Mouse (Mus musculus): Measurements from ENCODE around the gene Gm10639. TPM values are rescaled to one million over a fixed set of nuclear protein-coding genes. Genes with fewer than 3 reads are reported as not detected.
"Not testable (repeated sequence)": the region's sequence is repeated elsewhere in the genome, so short reads cannot be mapped to it uniquely, and the experiment has no call there.

Gene Gm10639
- polyA plus RNA-seq, 1 experiment from 2014 or later: not detected

DNA sequence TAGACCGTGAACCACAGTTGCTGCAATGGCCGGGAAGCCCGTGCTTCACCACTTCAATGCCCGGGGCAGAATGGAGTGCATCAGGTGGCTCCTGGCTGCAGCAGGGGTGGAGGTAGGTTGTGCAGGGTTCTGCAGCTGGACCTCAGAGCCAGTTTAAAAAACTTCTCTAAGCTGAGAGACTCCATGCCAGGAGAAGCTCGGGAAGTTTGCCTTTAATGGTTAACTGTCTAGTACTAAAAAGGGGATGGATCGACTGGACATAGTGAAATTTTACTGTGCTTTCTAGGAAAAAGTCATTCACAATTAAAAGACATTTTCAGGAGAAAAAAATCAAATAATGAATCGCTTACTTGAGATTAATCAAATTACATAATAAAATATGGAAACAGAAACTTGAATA, 5.1 kb downstream of the Gm10639 start:
- not testable (repeated sequence) for H3K9ac ChIP-seq (ENCODE audit: low read length); H3K27me3 ChIP-seq (replicated peaks; ENCODE audit: control insufficient read depth, insufficient read depth, low read length); H3K9me3 ChIP-seq (replicated peaks; ENCODE audit: control insufficient read depth, low read length); H3K4me3 ChIP-seq (ENCODE audit: low read depth, low read length); DNase-seq (ENCODE audit: low spot score); H3K36me3 ChIP-seq (ENCODE audit: control insufficient read depth, insufficient read depth, low read length); ATAC-seq; H3K4me2 ChIP-seq (ENCODE audit: low read length); H3K4me1 ChIP-seq (ENCODE audit: control insufficient read depth, insufficient read depth, low read length); H3K27ac ChIP-seq (ENCODE audit: low read depth, low read length)
- 83% methylated on average over 4 of the region's 7 CpGs for WGBS

DNA sequence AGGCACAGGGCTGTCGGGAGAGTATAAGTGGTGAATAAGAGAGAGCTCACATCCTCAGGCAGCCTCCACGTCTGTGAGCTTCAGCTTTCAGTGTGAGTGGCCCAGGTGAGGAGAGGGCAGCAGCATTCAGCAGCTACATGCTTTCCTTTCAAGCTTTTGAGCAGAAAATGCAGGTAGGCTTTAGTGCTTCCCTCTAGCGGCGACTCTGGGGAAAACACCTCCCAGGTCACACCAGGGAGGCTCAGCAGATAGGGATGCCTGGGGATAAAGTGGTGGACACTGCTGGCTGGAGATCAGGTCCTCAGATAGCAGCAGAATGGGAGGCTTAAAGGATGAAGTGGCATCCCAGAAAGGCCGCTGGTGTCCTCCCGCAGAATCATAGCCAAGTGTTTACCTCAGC, 6.4 kb downstream of the Gm10639 start:
- not testable (repeated sequence) for H3K9ac ChIP-seq (ENCODE audit: low read length); H3K4me3 ChIP-seq (ENCODE audit: low read depth, low read length); H3K4me1 ChIP-seq (ENCODE audit: control insufficient read depth, insufficient read depth, low read length); H3K9me3 ChIP-seq (replicated peaks; ENCODE audit: control insufficient read depth, low read length); H3K4me2 ChIP-seq (ENCODE audit: low read length); ATAC-seq; H3K27me3 ChIP-seq (replicated peaks; ENCODE audit: control insufficient read depth, insufficient read depth, low read length); H3K27ac ChIP-seq (ENCODE audit: low read depth, low read length); H3K36me3 ChIP-seq (ENCODE audit: control insufficient read depth, insufficient read depth, low read length)
- 13% methylated on average over 6 of the region's 6 CpGs for WGBS
- peak; percentile 58 for DNase-seq (ENCODE audit: low spot score)

DNA sequence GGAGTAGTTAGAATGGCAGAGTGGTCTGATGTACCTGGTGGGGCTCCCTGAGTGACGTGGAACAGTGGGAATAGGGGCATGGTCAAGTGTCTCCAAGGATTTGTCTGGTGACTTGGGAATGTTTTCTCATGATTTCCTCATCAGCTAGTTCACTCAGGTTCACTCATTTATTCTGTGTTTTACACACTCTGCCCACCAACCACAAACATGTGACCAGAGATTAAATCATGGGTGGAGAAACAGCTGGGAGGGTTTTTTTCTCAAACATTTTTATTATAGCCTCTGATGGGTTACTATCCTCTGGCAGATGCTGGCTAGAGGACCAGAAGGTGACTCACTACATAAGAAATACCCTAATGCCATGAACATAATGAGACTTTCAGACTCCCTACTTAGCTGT, 8.5 kb downstream of the Gm10639 start:
- 88% methylated on average over 1 of the region's 1 CpGs for WGBS
- Histone ChIP-seq H3K27ac (ENCODE audit: low read depth, low read length) (no peak overlapping the region), H3K9ac (ENCODE audit: low read length) (no peak overlapping the region), H3K4me2 (ENCODE audit: low read length) (no peak overlapping the region), H3K4me1 (ENCODE audit: control insufficient read depth, insufficient read depth, low read length) (no peaks in the 10 kb centered on the region), H3K27me3 (replicated peaks; ENCODE audit: control insufficient read depth, insufficient read depth, low read length) (no peaks in the 10 kb centered on the region), H3K9me3 (replicated peaks; ENCODE audit: control insufficient read depth, low read length) (no peaks in the 10 kb centered on the region), H3K36me3 (ENCODE audit: control insufficient read depth, insufficient read depth, low read length) (no peaks in the 10 kb centered on the region), H3K4me3 (ENCODE audit: low read depth, low read length) (no peak overlapping the region)
- ATAC-seq (no peak), DNase-seq (ENCODE audit: low spot score) (no peak)

DNA sequence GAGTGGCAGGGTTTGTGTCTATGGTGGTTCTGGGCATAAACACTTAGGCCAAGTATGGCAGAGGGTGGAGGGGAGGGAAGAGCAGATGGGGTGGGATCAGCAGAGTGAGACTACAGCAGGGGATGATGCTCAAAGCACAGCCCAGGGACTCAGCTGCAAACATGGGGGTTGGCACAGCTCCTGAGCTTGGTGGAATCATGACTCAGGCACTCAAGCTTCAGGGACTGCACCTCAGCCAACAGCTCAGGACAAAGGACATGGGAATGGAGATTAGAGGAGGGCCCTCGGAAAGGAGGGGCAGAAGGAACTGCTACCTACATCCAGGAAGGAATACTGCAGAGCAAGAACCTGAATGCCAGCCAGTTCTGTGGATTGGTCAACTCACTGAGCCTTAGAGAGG, 9.4 kb downstream of the Gm10639 start:
- not testable (repeated sequence) for DNase-seq (ENCODE audit: low spot score); H3K4me2 ChIP-seq (ENCODE audit: low read length); H3K27me3 ChIP-seq (replicated peaks; ENCODE audit: control insufficient read depth, insufficient read depth, low read length); H3K4me1 ChIP-seq (ENCODE audit: control insufficient read depth, insufficient read depth, low read length); H3K9me3 ChIP-seq (replicated peaks; ENCODE audit: control insufficient read depth, low read length); H3K4me3 ChIP-seq (ENCODE audit: low read depth, low read length); ATAC-seq; H3K27ac ChIP-seq (ENCODE audit: low read depth, low read length); H3K9ac ChIP-seq (ENCODE audit: low read length); H3K36me3 ChIP-seq (ENCODE audit: control insufficient read depth, insufficient read depth, low read length)
- WGBS: 71% methylated on average over 1 of the region's 1 CpGs

DNA sequence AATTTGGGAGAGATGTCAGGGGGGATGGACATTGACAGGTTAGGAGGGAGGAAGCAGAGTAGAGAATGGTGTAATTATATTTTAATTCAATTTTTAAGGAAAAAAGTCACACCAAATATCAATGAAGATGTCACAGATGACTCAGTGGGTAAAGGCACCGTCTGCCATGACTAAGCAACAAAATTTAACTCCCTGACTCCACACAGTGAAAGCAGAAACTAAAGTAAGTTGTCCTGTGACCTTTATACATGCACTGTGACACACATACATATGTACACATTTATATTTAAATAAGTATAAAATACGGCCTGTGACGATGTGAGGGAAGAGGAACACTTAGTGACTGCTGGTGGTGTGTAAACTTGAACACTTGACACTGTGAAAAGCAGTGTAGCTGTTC, 18.4 kb downstream of the Gm10639 start:
- not testable (repeated sequence) for ATAC-seq; H3K27ac ChIP-seq (ENCODE audit: low read depth, low read length); DNase-seq (ENCODE audit: low spot score); H3K27me3 ChIP-seq (replicated peaks; ENCODE audit: control insufficient read depth, insufficient read depth, low read length); H3K4me3 ChIP-seq (ENCODE audit: low read depth, low read length); H3K9ac ChIP-seq (ENCODE audit: low read length); H3K9me3 ChIP-seq (replicated peaks; ENCODE audit: control insufficient read depth, low read length); H3K4me1 ChIP-seq (ENCODE audit: control insufficient read depth, insufficient read depth, low read length); H3K4me2 ChIP-seq (ENCODE audit: low read length); H3K36me3 ChIP-seq (ENCODE audit: control insufficient read depth, insufficient read depth, low read length)
- 79% methylated on average over 3 of the region's 3 CpGs for WGBS

DNA sequence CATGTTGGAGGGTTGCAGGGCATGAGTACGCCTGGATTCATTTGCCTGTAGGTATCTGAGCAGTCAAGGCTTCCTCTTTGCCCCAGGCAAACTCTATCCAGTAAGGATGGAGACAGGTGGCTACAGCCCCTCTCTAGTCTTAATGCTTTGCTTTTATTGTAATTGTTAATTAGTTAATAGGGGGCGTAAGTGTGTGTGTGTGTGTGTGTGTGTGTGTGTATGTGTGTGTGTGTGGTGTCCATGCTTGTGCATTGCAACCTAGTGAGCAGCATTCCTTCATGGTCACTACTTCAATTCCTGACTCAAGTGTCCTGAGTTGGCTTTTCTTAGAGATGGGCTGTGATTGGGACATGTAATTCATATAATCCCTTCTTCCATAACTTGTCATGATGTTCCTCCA, 25.0 kb downstream of the Gm10639 start, which contains the start of gene Omt2a:
Gene Omt2a, minus strand, starts transcription at position 101 of the 400 bp plus-strand sequence.
- DNase-seq (ENCODE audit: low spot score) (no peak), ATAC-seq (no peak)
- 74% methylated on average over 2 of the region's 2 CpGs for WGBS
- H3K9ac ChIP-seq (ENCODE audit: low read length): no peak within 1 kb of the TSS
- H3K9me3 ChIP-seq (replicated peaks; ENCODE audit: control insufficient read depth, low read length): no peaks in the 10 kb centered on the region
- H3K27me3 ChIP-seq (replicated peaks; ENCODE audit: control insufficient read depth, insufficient read depth, low read length): no peaks in the 10 kb centered on the region
- H3K27ac ChIP-seq (ENCODE audit: low read depth, low read length): no peak within 1 kb of the TSS
- H3K36me3 ChIP-seq (ENCODE audit: control insufficient read depth, insufficient read depth, low read length): no peaks in the 10 kb centered on the region
- H3K4me1 ChIP-seq (ENCODE audit: control insufficient read depth, insufficient read depth, low read length): no peaks in the 10 kb centered on the region
- no peak within 1 kb of the TSS for H3K4me2 ChIP-seq (ENCODE audit: low read length)
- H3K4me3 ChIP-seq (ENCODE audit: low read depth, low read length): no peak within 1 kb of the TSS

DNA sequence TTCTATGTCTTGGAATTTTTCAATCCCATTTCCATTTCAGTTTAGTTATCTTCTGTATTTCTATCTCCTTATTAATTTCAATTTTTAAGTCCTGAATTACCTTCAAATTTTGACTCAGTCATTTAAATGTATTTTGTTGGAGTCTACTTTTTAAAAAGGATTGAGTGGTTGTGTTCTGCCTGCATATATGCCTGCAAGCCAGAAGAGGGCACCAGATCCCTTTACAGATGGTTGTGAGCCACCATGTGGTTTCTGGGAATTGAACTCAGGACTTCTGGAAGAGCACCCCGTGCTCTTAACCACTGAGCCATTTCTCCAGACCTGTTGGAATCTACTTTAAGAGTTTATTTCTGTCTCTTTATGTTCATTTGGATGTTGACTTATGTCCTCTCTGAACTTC, 29.8 kb downstream of the Gm10639 start:
- ATAC-seq (no peak), DNase-seq (ENCODE audit: low spot score) (peak; percentile 6)
- H3K9me3 ChIP-seq (replicated peaks; ENCODE audit: control insufficient read depth, low read length): no peaks in the 10 kb centered on the region
- no peak overlapping the region for H3K27ac ChIP-seq (ENCODE audit: low read depth, low read length)
- H3K4me3 ChIP-seq (ENCODE audit: low read depth, low read length): no peak overlapping the region
- H3K27me3 ChIP-seq (replicated peaks; ENCODE audit: control insufficient read depth, insufficient read depth, low read length): no peaks in the 10 kb centered on the region
- no peak overlapping the region for H3K4me2 ChIP-seq (ENCODE audit: low read length)
- H3K9ac ChIP-seq (ENCODE audit: low read length): no peak overlapping the region
- H3K4me1 ChIP-seq (ENCODE audit: control insufficient read depth, insufficient read depth, low read length): no peaks in the 10 kb centered on the region
- H3K36me3 ChIP-seq (ENCODE audit: control insufficient read depth, insufficient read depth, low read length): no peaks in the 10 kb centered on the region
- WGBS: 29% methylated on average over 1 of the region's 1 CpGs

DNA sequence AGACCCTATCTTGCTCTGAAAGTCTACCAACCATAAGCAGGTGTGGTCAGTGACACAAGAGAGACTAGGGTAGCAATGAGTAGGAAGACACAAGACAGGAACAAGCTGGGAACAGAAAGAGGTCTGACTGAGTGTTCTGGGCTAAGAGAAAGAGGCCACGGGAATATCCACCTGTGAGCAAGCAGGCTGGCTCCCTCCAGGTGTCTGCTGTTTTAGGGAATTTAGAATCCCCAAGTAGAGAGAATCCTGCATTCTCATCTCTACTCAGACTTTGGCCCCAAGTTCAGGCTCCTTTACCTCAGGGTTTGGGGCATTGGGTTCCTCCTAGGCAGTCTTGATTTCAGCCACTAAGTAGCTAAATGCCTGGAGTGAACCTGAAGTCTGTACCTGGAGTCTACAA, 37.6 kb downstream of the Gm10639 start, which contains the start of gene Omt2b:
Gene Omt2b, plus strand, starts transcription at position 301 of the 400 bp plus-strand sequence.
- WGBS: 83% methylated on average over 1 of the region's 1 CpGs
- H3K4me3 ChIP-seq (ENCODE audit: low read depth, low read length); H3K9me3 ChIP-seq (replicated peaks; ENCODE audit: control insufficient read depth, low read length); ATAC-seq; H3K4me1 ChIP-seq (ENCODE audit: control insufficient read depth, insufficient read depth, low read length); H3K27me3 ChIP-seq (replicated peaks; ENCODE audit: control insufficient read depth, insufficient read depth, low read length); H3K27ac ChIP-seq (ENCODE audit: low read depth, low read length); DNase-seq (ENCODE audit: low spot score); H3K4me2 ChIP-seq (ENCODE audit: low read length); H3K36me3 ChIP-seq (ENCODE audit: control insufficient read depth, insufficient read depth, low read length); H3K9ac ChIP-seq (ENCODE audit: low read length): not testable (repeated sequence)

DNA sequence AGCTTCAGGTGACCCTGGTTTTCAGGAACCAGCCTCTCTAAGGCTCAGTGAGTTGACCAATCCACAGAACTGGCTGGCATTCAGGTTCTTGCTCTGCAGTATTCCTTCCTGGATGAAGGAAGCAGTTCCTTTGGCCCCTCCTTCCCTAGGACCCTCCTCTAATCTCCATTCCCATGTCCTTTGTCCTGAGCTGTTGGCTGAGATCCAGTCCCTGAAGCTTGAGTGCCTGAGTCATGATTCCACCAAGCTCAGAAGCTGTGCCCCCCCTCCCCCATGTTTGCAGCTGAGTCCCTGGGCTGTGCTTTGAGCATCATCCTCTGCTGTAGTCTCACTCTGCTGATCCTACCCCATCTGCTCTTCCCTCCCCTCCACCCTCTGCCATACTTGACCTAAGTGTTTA, 47.3 kb downstream of the Gm10639 start:
- H3K4me1 ChIP-seq (ENCODE audit: control insufficient read depth, insufficient read depth, low read length); H3K4me2 ChIP-seq (ENCODE audit: low read length); H3K27me3 ChIP-seq (replicated peaks; ENCODE audit: control insufficient read depth, insufficient read depth, low read length); H3K9ac ChIP-seq (ENCODE audit: low read length); H3K27ac ChIP-seq (ENCODE audit: low read depth, low read length); H3K36me3 ChIP-seq (ENCODE audit: control insufficient read depth, insufficient read depth, low read length); ATAC-seq; H3K9me3 ChIP-seq (replicated peaks; ENCODE audit: control insufficient read depth, low read length); H3K4me3 ChIP-seq (ENCODE audit: low read depth, low read length): not testable (repeated sequence)
- DNase-seq (ENCODE audit: low spot score): peak; percentile 34
